8 mouse cellular contexts compared by ENCODE assay signal in genomic region chr7:28932421-28933041, GRCm38 (mm10). TPM values are rescaled to one million over a fixed set of nuclear protein-coding genes. Genes with fewer than 3 reads are reported as not detected.
DNase-seq lines count a peak whose midpoint lies in the region; ATAC-seq and TF ChIP-seq lines count a peak whose summit lies in the region.

No protein-coding gene starts in this region.

- TF ChIP-seq POLR2A in embryonic fibroblast, embryonic 13.5 days (IDR thresholded peaks at IDR 0.05; ENCODE audit: low read depth, low read length): no peak

- DNase-seq in thymus, postnatal 14 days: peak; percentile 21
- DNase-seq in thymus, postnatal 0 days (ENCODE audit: low spot score): no peak
- DNase-seq in frontal cortex, postnatal 10 days (ENCODE audit: low spot score in 2 of 2): no peak
- DNase-seq in right cerebral cortex, postnatal 10 days (ENCODE audit: low spot score in 2 of 2): no peak

- H3K9me3 ChIP-seq in limb, embryonic 15.5 days: no peaks in the 10 kb centered on the region
- no peaks in the 10 kb centered on the region for H3K9me3 ChIP-seq in stomach, embryonic 16.5 days (replicated peaks; ENCODE audit: control insufficient read depth, low read length)
- H3K9me3 ChIP-seq in hindbrain, embryonic 12.5 days (replicated peaks): no peaks in the 10 kb centered on the region

- no peak overlapping the region for H3K4me3 ChIP-seq in embryonic fibroblast, embryonic 13.5 days (ENCODE audit: insufficient read depth, low read length)
- no peak overlapping the region for H3K4me3 ChIP-seq in limb, embryonic 15.5 days
- no peak overlapping the region for H3K4me3 ChIP-seq in stomach, embryonic 16.5 days (replicated peaks; ENCODE audit: low read length)
- H3K4me3 ChIP-seq in hindbrain, embryonic 12.5 days: no peak overlapping the region

- 69% methylated on average over 6 of the region's 6 CpGs for WGBS in limb, embryonic 15.5 days
- WGBS in stomach, embryonic 16.5 days: 57% methylated on average over 6 of the region's 6 CpGs
- 86% methylated on average over 6 of the region's 6 CpGs for WGBS in hindbrain, embryonic 12.5 days

- no peak overlapping the region for H3K9ac ChIP-seq in limb, embryonic 15.5 days
- H3K9ac ChIP-seq in stomach, embryonic 16.5 days (ENCODE audit: low read length): no peak overlapping the region
- no peak overlapping the region; the same call in 1 of the 2 replicates for H3K9ac ChIP-seq in hindbrain, embryonic 12.5 days

- peak overlapping the region; percentile 99 for H3K27ac ChIP-seq in embryonic fibroblast, embryonic 13.5 days (ENCODE audit: insufficient read depth, low read length)
- peak overlapping the region; percentile 83 for H3K27ac ChIP-seq in limb, embryonic 15.5 days
- H3K27ac ChIP-seq in stomach, embryonic 16.5 days (ENCODE audit: low read length): peak overlapping the region; percentile 91
- H3K27ac ChIP-seq in hindbrain, embryonic 12.5 days: no peak overlapping the region

- peaks cover 48% of the 10 kb centered on the region for H3K4me1 ChIP-seq in embryonic fibroblast, embryonic 13.5 days (ENCODE audit: control insufficient read depth, insufficient read depth, low read length)
- peaks cover 56% of the 10 kb centered on the region for H3K4me1 ChIP-seq in limb, embryonic 15.5 days
- peaks cover 58% of the 10 kb centered on the region for H3K4me1 ChIP-seq in stomach, embryonic 16.5 days (ENCODE audit: control insufficient read depth, insufficient read depth, low read length)
- H3K4me1 ChIP-seq in hindbrain, embryonic 12.5 days: peaks cover 30% of the 10 kb centered on the region

- H3K4me2 ChIP-seq in limb, embryonic 15.5 days: no peak overlapping the region
- H3K4me2 ChIP-seq in stomach, embryonic 16.5 days (ENCODE audit: low read depth, low read length): no peak overlapping the region
- H3K4me2 ChIP-seq in hindbrain, embryonic 12.5 days (replicated peaks): no peak overlapping the region

- ATAC-seq in limb, embryonic 15.5 days (ENCODE audit: insufficient number of reproducible peaks, low FRiP score, low TSS enrichment, low read depth): no peak
- ATAC-seq in stomach, embryonic 16.5 days (ENCODE audit: insufficient read depth, low FRiP score): peak; percentile 35; the same call in 1 of the 2 replicates
- ATAC-seq in hindbrain, embryonic 12.5 days (ENCODE audit: low FRiP score): no peak

- peaks cover 10% of the 10 kb centered on the region; the same call in 1 of the 2 replicates for H3K36me3 ChIP-seq in limb, embryonic 15.5 days
- no peaks in the 10 kb centered on the region for H3K36me3 ChIP-seq in stomach, embryonic 16.5 days (ENCODE audit: control insufficient read depth, insufficient read depth, low read length)
- H3K36me3 ChIP-seq in hindbrain, embryonic 12.5 days: 0 out of 2 replicates have a peak, but pooled peaks cover 3% of the 10 kb centered on the region

- no peaks in the 10 kb centered on the region for H3K27me3 ChIP-seq in limb, embryonic 15.5 days
- no peaks in the 10 kb centered on the region for H3K27me3 ChIP-seq in stomach, embryonic 16.5 days (ENCODE audit: control insufficient read depth, insufficient read depth, low read length)
- H3K27me3 ChIP-seq in hindbrain, embryonic 12.5 days: no peaks in the 10 kb centered on the region

- TF ChIP-seq CTCF in embryonic fibroblast, embryonic 13.5 days (IDR thresholded peaks at IDR 0.05; ENCODE audit: borderline replicate concordance, insufficient read depth, low read length): no peak

RNA-seq across cellular contexts. Expression of gene Actn4, which starts 29.6 kb away (rescaled TPM):
- polyA plus RNA-seq in thymus, postnatal 0 days (2015; fragmentation: Nextera tagmentation; extraction: Ambion mirVana): 133 and 138 TPM in 2 replicates
- polyA plus RNA-seq in embryonic fibroblast, embryonic 13.5 days (2011; ENCODE audit: insufficient read length, low read depth, missing spikeins): 446 and 575 TPM in 2 replicates
- 347 and 359 TPM in 2 replicates for polyA plus RNA-seq in limb, embryonic 15.5 days (2015; fragmentation: Nextera tagmentation; extraction: Ambion mirVana)
- 413 and 449 TPM in 2 replicates for polyA plus RNA-seq in stomach, embryonic 16.5 days (2015; fragmentation: Nextera tagmentation; extraction: Ambion mirVana)
- polyA plus RNA-seq in hindbrain, embryonic 12.5 days (2016; fragmentation: Nextera tagmentation; extraction: Ambion mirVana): 194 and 200 TPM in 2 replicates

RNA-seq across cellular contexts. Expression of gene Eif3k, which starts 49.1 kb away (rescaled TPM):
- 497 and 515 TPM in 2 replicates for polyA plus RNA-seq in thymus, postnatal 0 days (2015; fragmentation: Nextera tagmentation; extraction: Ambion mirVana)
- polyA plus RNA-seq in embryonic fibroblast, embryonic 13.5 days (2011; ENCODE audit: insufficient read length, low read depth, missing spikeins): 328 and 347 TPM in 2 replicates
- 372 and 387 TPM in 2 replicates for polyA plus RNA-seq in limb, embryonic 15.5 days (2015; fragmentation: Nextera tagmentation; extraction: Ambion mirVana)
- polyA plus RNA-seq in stomach, embryonic 16.5 days (2015; fragmentation: Nextera tagmentation; extraction: Ambion mirVana): 339 and 345 TPM in 2 replicates
- 298 and 331 TPM in 2 replicates for polyA plus RNA-seq in hindbrain, embryonic 12.5 days (2016; fragmentation: Nextera tagmentation; extraction: Ambion mirVana)

RNA-seq across cellular contexts. Expression of gene Map4k1, which starts 49.3 kb away (rescaled TPM):
- 76.3 and 78.2 TPM in 2 replicates for polyA plus RNA-seq in thymus, postnatal 0 days (2015; fragmentation: Nextera tagmentation; extraction: Ambion mirVana)
- 2.0 and 2.2 TPM in 2 replicates for polyA plus RNA-seq in embryonic fibroblast, embryonic 13.5 days (2011; ENCODE audit: insufficient read length, low read depth, missing spikeins)
- polyA plus RNA-seq in limb, embryonic 15.5 days (2015; fragmentation: Nextera tagmentation; extraction: Ambion mirVana): 7.2 and 7.6 TPM in 2 replicates
- 7.9 and 8.4 TPM in 2 replicates for polyA plus RNA-seq in stomach, embryonic 16.5 days (2015; fragmentation: Nextera tagmentation; extraction: Ambion mirVana)
- polyA plus RNA-seq in hindbrain, embryonic 12.5 days (2016; fragmentation: Nextera tagmentation; extraction: Ambion mirVana): 4.9 and 5.4 TPM in 2 replicates

RNA-seq across cellular contexts. Expression of gene Capn12, which starts 51.3 kb away (rescaled TPM):
- 0.23 and 0.53 TPM in 2 replicates for polyA plus RNA-seq in thymus, postnatal 0 days (2015; fragmentation: Nextera tagmentation; extraction: Ambion mirVana)
- polyA plus RNA-seq in embryonic fibroblast, embryonic 13.5 days (2011; ENCODE audit: insufficient read length, low read depth, missing spikeins): 0.23 TPM in 1 of 2 replicates, not detected in the other
- 0.97 and 1.3 TPM in 2 replicates for polyA plus RNA-seq in limb, embryonic 15.5 days (2015; fragmentation: Nextera tagmentation; extraction: Ambion mirVana)
- 0.56 and 0.59 TPM in 2 replicates for polyA plus RNA-seq in stomach, embryonic 16.5 days (2015; fragmentation: Nextera tagmentation; extraction: Ambion mirVana)
- polyA plus RNA-seq in hindbrain, embryonic 12.5 days (2016; fragmentation: Nextera tagmentation; extraction: Ambion mirVana): 0.34 and 0.78 TPM in 2 replicates
